24 mouse cellular contexts compared by ENCODE assay signal in the genomic region with DNA sequence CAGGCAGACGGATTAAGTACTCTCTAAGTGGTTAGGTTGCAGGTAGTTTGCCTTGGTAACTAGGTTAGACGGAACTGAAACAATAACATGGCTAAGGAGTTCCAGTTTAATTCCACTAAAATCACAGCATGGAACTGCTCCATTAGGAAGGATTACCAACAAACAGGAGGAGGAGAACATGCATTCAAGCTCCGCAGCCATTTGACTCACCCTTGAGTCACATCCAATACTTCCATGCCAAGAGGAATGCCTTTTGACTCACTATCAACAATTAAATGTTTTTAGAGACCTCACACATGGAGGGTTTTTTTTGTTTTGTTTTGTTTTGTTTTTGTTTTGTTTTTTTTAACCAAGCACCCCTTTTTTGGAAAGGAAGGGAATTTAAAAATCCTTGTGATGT. TPM values are rescaled to one million over a fixed set of nuclear protein-coding genes. Genes with fewer than 3 reads are reported as not detected.
DNase-seq lines count a peak whose midpoint lies in the region; TF ChIP-seq lines count a peak whose summit lies in the region.
"Had no signal": no experiment of that assay in that cellular context is flagged by ENCODE, and none has a peak within 500 bp of the region (broad histone marks: within the 10 kb centered on the region; RNA-seq: fewer than 3 reads in every experiment).

No protein-coding gene starts in this region.

- no peak for TF ChIP-seq CTCF in layer of hippocampus, adult 2 months (conservative IDR thresholded peaks at IDR 0.05)

- H3K4me3 ChIP-seq in layer of hippocampus, adult 2 months, result no peak overlapping the region
- H3K4me3 ChIP-seq: embryonic facial prominence, embryonic 13.5 days; erythroblast, embryonic 14.5 days; forebrain, embryonic 12.5 days; forebrain, embryonic 15.5 days; heart, adult 2 months; heart, embryonic 10.5 days; heart, embryonic 13.5 days; hindbrain, embryonic 12.5 days; hindbrain, embryonic 15.5 days had no signal

- peak; percentile 37 for DNase-seq in adrenal gland, adult 2 months
- no peak for DNase-seq in adrenal gland, postnatal 25 days
- DNase-seq in 3134 (ENCODE audit: extremely low read depth, insufficient read length, low spot score) (peak; percentile 23), adipocyte (ENCODE audit: low spot score) (peak; percentile 20)
- DNase-seq in Muller cell, postnatal 12 days (ENCODE audit: inconsistent ontology term), result peak; percentile 32
- no peak for DNase-seq in embryo, embryonic 9.5 days (ENCODE audit: extremely low spot score)
- DNase-seq in layer of hippocampus, adult 2 months (ENCODE audit: low spot score in 2 of 2), result no peak
- no peak for DNase-seq in urinary bladder, postnatal 10 days (ENCODE audit: low spot score)
- DNase-seq: adrenal gland, adult 8-10 months; cerebellum, adult 11 months; cerebellum, adult 9-10 months; cerebellum, postnatal 14 days; gastrocnemius, postnatal 25 days; heart, adult 2 months; heart, postnatal 14 days had no signal

- no peak overlapping the region for H3K27ac ChIP-seq in layer of hippocampus, adult 2 months
- H3K27ac ChIP-seq: embryonic facial prominence, embryonic 10.5 days; embryonic facial prominence, embryonic 13.5 days; forebrain, embryonic 12.5 days; heart, adult 2 months; heart, embryonic 10.5 days; hindbrain, embryonic 12.5 days; hindbrain, embryonic 15.5 days had no signal

RNA-seq across cellular contexts. Expression of a gene that starts 3.3 kb away (rescaled TPM):
- total RNA-seq in adrenal gland, adult 2 months (2021), result 10 to 100 TPM; 13.8 to 21.8 TPM
- 10.8 and 13.1 TPM in 2 replicates for polyA plus RNA-seq in adrenal gland, adult 2 months (2012; rRNA removed)
- total RNA-seq in adrenal gland, postnatal 25 days (2021), result 16.2 and 20.0 TPM in 2 replicates
- total RNA-seq in layer of hippocampus, adult 2 months (2021), result 100 to 1,000 TPM in 1 of 2 experiments, 10 to 100 TPM in 1; 80.3 to 111 TPM

Comparison
In these comparisons a context has a peak if more than half of its experiments do, and no peak if none do; other contexts are left out.
1. DNase-seq: peak in adrenal gland, adult 2 months (single experiment), 3134 (single experiment), Muller cell, postnatal 12 days (single experiment) and adipocyte (single experiment); none in adrenal gland, postnatal 25 days (single experiment), embryo, embryonic 9.5 days (single experiment), layer of hippocampus, adult 2 months (0 of 2) and urinary bladder, postnatal 10 days (single experiment).